Mouse (Mus musculus) lung, postnatal 0 days (tissue): Measurements from ENCODE around the gene Rragd.

Experiments used
- CTCF ChIP-seq: IDR thresholded peaks from 2 replicates; pipeline ENCODE4 v1.5.1; 2016; ENCODE audit warnings: antibody characterized with exemption, mild to moderate bottlenecking
- EP300 ChIP-seq: IDR thresholded peaks from 2 replicates; pipeline ENCODE4 v1.6.1; 2016; ENCODE audit warnings: antibody characterized with exemption, mild to moderate bottlenecking, control low read depth

GRCm38 (mm10) chr4:33049601-33050000 lies 66.8 kb downstream of the Rragd start:
- no peak for TF ChIP-seq CTCF
- TF ChIP-seq EP300: no peak
